Mouse (Mus musculus) CH12.LX (cell line): ENCODE measurements at regions not wholly inside any gene's neighbourhood (a gene's known extent, or its start where the extent isn't known, plus 50 kb on each side); places are given as distances from the start of the nearest gene placed in this dataset.

Experiments used
- DNase-seq: peaks from one replicate; pipeline ENCODE4 v3.0.0-alpha.2; 2013; ENCODE audit errors: extremely low read depth
- H3K27ac ChIP-seq: 2 replicates; pipeline ENCODE4 v1.5.1; 2012; ENCODE audit warnings: low read depth, mild to moderate bottlenecking, control low read depth, moderate library complexity; ENCODE audit not compliant: insufficient read depth
- H3K27me3 ChIP-seq: replicated peaks from 2 replicates; pipeline ENCODE3; 2012; ENCODE audit warnings: inconsistent platforms
- H3K36me3 ChIP-seq, 2 experiments: replicated peaks in 1 of 2; 2 replicates each; pipeline versions ENCODE3 to v1.6.1; 2012; ENCODE audit warnings: inconsistent platforms in 1 of 2, low read length in 1 of 2, mild to moderate bottlenecking in 1 of 2, mixed read lengths in 1 of 2, moderate library complexity in 1 of 2; ENCODE audit not compliant: control insufficient read depth in 1 of 2, insufficient read depth in 1 of 2
- H3K4me1 ChIP-seq, 2 experiments: 2 replicates each; pipeline ENCODE4 v1.6.1; 2012; ENCODE audit warnings: inconsistent platforms in 1 of 2, moderate library complexity in 1 of 2; ENCODE audit not compliant: insufficient read depth in 2 of 2, control insufficient read depth in 1 of 2
- H3K4me2 ChIP-seq: 2 replicates; pipeline ENCODE4 v1.6.1; 2012; ENCODE audit warnings: low read depth, mild to moderate bottlenecking, control low read depth; ENCODE audit not compliant: poor library complexity, insufficient read depth, severe bottlenecking
- H3K4me3 ChIP-seq, 3 experiments: fragments of 150-350 bp in 1 of 3; sonication (generic) in 1 of 3; replicated peaks in 1 of 3; 2 replicates each; pipeline versions ENCODE3 to v1.5.1; 2011 to 2012; ENCODE audit warnings: low read depth in 2 of 3, low read length in 2 of 3, mild to moderate bottlenecking in 2 of 3, moderate library complexity in 2 of 3, control low read depth in 1 of 3, improper control_type of control experiment in 1 of 3, inconsistent platforms in 1 of 3, mixed read lengths in 1 of 3; ENCODE audit not compliant: poor library complexity in 1 of 3
- H3K79me2 ChIP-seq: replicated peaks from 2 replicates; pipeline ENCODE4 v1.6.1; 2012; ENCODE audit warnings: mild to moderate bottlenecking, moderate library complexity; ENCODE audit not compliant: control insufficient read depth, poor library complexity, insufficient read depth, severe bottlenecking; ENCODE audit errors: extremely low read depth
- H3K9ac ChIP-seq: 2 replicates; pipeline ENCODE4 v1.6.1; 2012; ENCODE audit warnings: low read depth, mild to moderate bottlenecking, control low read depth, moderate library complexity; ENCODE audit not compliant: insufficient read depth
- H3K9me3 ChIP-seq: replicated peaks from 2 replicates; pipeline ENCODE3; 2012; ENCODE audit warnings: low read length, inconsistent platforms, mixed read lengths
- CTCF ChIP-seq, 2 experiments: IDR thresholded peaks in 1 of 2; conservative IDR thresholded peaks in 1 of 2; 2 replicates each; pipeline ENCODE4 v1.5.1; 2011 to 2012; ENCODE audit warnings: low read depth in 2 of 2, low read length in 2 of 2, improper control_type of control experiment in 1 of 2, inconsistent platforms in 1 of 2, mild to moderate bottlenecking in 1 of 2, moderate library complexity in 1 of 2
- E2F4 ChIP-seq: IDR thresholded peaks from 2 replicates; pipeline ENCODE4 v1.6.1; 2011; ENCODE audit warnings: low read depth, low read length, improper control_type of control experiment; ENCODE audit not compliant: insufficient replicate concordance
- ELF1 ChIP-seq: IDR thresholded peaks from 2 replicates; pipeline ENCODE4 v1.6.1; 2014; ENCODE audit warnings: low read depth, mild to moderate bottlenecking, inconsistent platforms, low read length, improper control_type of control experiment
- EP300 ChIP-seq: IDR thresholded peaks from 2 replicates; pipeline ENCODE4 v1.6.1; 2011; ENCODE audit warnings: low read length, improper control_type of control experiment
- ETS1 ChIP-seq: conservative IDR thresholded peaks from 2 replicates; pipeline ENCODE4 v1.6.1; 2012; ENCODE audit warnings: low read depth, mild to moderate bottlenecking, inconsistent platforms, low read length, improper control_type of control experiment, moderate library complexity
- JUN ChIP-seq: IDR thresholded peaks from 2 replicates; pipeline ENCODE4 v1.6.1; 2011; ENCODE audit warnings: low read depth, mild to moderate bottlenecking, low read length, improper control_type of control experiment, moderate library complexity; ENCODE audit not compliant: insufficient read depth
- JUND ChIP-seq: conservative IDR thresholded peaks from 2 replicates; pipeline ENCODE4 v1.6.1; 2011; ENCODE audit warnings: low read depth, low read length, improper control_type of control experiment
- KAT2A ChIP-seq: IDR thresholded peaks from 2 replicates; pipeline ENCODE4 v1.6.1; 2012; ENCODE audit warnings: low read length, improper control_type of control experiment, inconsistent platforms; ENCODE audit not compliant: insufficient replicate concordance
- MAFK ChIP-seq: IDR thresholded peaks from 2 replicates; pipeline ENCODE4 v1.6.1; 2011; ENCODE audit warnings: low read length, improper control_type of control experiment; ENCODE audit not compliant: insufficient replicate concordance
- NRF1 ChIP-seq: IDR thresholded peaks from 2 replicates; pipeline ENCODE4 v1.6.1; 2014; ENCODE audit warnings: low read depth, mild to moderate bottlenecking, inconsistent platforms, low read length, improper control_type of control experiment, moderate library complexity
- PAX5 ChIP-seq: IDR thresholded peaks from 2 replicates; pipeline ENCODE4 v1.6.1; 2012; ENCODE audit warnings: low read length, inconsistent platforms, mixed read lengths
- RCOR1 ChIP-seq: conservative IDR thresholded peaks from 2 replicates; pipeline ENCODE4 v1.6.1; 2012; ENCODE audit warnings: low read depth, mild to moderate bottlenecking, inconsistent platforms, low read length, improper control_type of control experiment
- SIN3A ChIP-seq: IDR thresholded peaks from 2 replicates; pipeline ENCODE4 v1.6.1; 2012; ENCODE audit warnings: low read length, improper control_type of control experiment, inconsistent platforms
- UBTF ChIP-seq: IDR thresholded peaks from 2 replicates; pipeline ENCODE4 v1.6.1; 2012; ENCODE audit warnings: low read depth, mild to moderate bottlenecking, inconsistent platforms, low read length, improper control_type of control experiment, moderate library complexity
- USF2 ChIP-seq: conservative IDR thresholded peaks from 2 replicates; pipeline ENCODE4 v1.6.1; 2011; ENCODE audit warnings: low read depth, low read length, improper control_type of control experiment
- ZKSCAN1 ChIP-seq: IDR thresholded peaks from 2 replicates; pipeline ENCODE4 v1.6.1; 2012; ENCODE audit warnings: low read depth, inconsistent platforms, low read length, improper control_type of control experiment, borderline replicate concordance
- ZNF384 ChIP-seq: IDR thresholded peaks from 2 replicates; pipeline ENCODE4 v1.6.1; 2012; ENCODE audit warnings: low read depth, low read length, improper control_type of control experiment, inconsistent platforms
- dilution Hi-C: fragments of 300-500 bp; cut with MboI; formaldehyde crosslinking; loops from 2 replicates; pipeline ENCODE4 v1.14.3; 2020; ENCODE audit warnings: low sequenced_read_pairs; ENCODE audit not compliant: extremely low pct_unique_long_range_greater_than_20kb, extremely low pct_ligation_motif_present
- in situ Hi-C: fragments of 300-500 bp; cut with MboI; formaldehyde crosslinking; loops from 3 replicates; pipeline ENCODE4 v1.14.3; 2019; ENCODE audit warnings: low sequenced_read_pairs, low pct_ligation_motif_present, low pct_unique_long_range_greater_than_20kb, mixed read lengths

DNA sequence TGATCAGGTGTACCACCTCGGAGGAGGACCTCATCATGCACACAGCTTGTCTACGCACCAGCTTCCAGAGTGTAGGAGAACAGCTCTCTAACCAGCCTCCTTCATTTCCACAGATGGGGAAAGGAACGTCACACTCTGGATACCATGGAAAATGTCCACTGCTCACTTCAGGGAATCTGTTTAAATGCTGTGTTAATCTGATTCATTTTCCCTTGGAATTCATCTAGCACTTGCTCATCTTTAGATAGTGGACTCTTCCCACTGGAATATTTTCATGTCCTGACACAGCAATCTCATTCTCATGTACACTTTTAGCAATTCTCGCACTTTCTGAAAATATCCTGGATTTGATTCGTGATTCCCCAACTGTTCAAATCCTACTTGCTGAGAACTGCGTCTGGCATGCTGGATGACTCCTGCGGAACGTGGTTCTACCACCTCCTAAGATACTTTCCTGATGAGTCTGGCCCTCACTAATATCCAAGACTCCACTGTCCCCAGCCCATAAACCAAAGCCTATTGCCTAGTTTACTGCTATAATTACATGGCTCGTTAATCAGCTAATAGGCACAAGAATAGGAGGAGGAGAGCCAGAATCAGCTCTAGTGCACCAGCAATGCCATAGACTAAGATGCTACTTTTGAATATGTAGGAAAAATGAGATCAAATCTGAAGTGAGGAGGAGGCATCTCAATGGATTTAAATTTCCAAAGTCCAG, 56.0 kb upstream of the Bdnf start:
- no peak overlapping the region for H3K27ac ChIP-seq
- no peak overlapping the region for H3K4me3 ChIP-seq
- no peak overlapping the region for H3K4me2 ChIP-seq
- DNase-seq = no peak
- in situ Hi-C loops = no loop called here
- dilution Hi-C loops = no loop called here
- no peak for TF ChIP-seq EP300
- TF ChIP-seq ELF1 = no peak
- TF ChIP-seq JUN = no peak
- no peak for TF ChIP-seq SIN3A
- TF ChIP-seq KAT2A = no peak
- no peak for TF ChIP-seq RCOR1
- no peak for TF ChIP-seq UBTF
- TF ChIP-seq JUND = no peak
- TF ChIP-seq NRF1 = no peak
- no peak for TF ChIP-seq E2F4
- no peaks in the 10 kb centered on the region for H3K9me3 ChIP-seq
- no peaks in the 10 kb centered on the region for H3K36me3 ChIP-seq
- H3K79me2 ChIP-seq = no peaks in the 10 kb centered on the region
- H3K4me1 ChIP-seq = no peaks in the 10 kb centered on the region
- no peak overlapping the region for H3K9ac ChIP-seq
- no peaks in the 10 kb centered on the region for H3K27me3 ChIP-seq

DNA sequence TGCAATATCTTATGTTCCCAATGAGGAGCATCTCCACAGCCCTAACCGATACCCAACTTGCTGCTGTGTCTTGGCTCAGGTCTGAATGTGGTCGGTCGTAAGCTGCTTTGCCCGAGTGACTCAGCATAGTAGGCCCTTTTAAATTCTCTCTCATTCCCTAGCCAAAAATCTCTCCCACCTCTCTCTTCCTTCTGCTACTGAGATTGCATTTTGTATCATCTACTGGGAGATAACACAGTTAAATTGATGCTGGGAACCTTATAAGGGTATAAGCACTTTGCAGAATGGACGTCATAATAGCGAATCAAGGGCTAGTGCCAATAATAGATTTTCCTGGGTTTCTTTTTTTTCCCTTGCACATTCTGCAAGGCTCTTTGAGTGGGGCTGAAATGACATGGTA, 54.8 kb upstream of the Bdnf start:
- dilution Hi-C loops = no loop called here
- DNase-seq = no peak
- no peaks in the 10 kb centered on the region for H3K36me3 ChIP-seq
- TF ChIP-seq ELF1 (no peak), MAFK (no peak), ZKSCAN1 (no peak), ZNF384 (no peak), UBTF (no peak), E2F4 (no peak), USF2 (no peak), CTCF (conservative IDR thresholded peaks at IDR 0.05 in 1 of 2, IDR thresholded peaks at IDR 0.05 in 1 of 2; ENCODE audit: low read depth in 2 of 2, low read length in 2 of 2) (no peak), JUN (no peak), PAX5 (no peak), ETS1 (no peak)
- TF ChIP-seq, all 38 proteins: peak for 0
- no peak overlapping the region for H3K4me2 ChIP-seq
- H3K27me3 ChIP-seq = no peaks in the 10 kb centered on the region
- no peak overlapping the region for H3K27ac ChIP-seq
- no peak overlapping the region for H3K4me3 ChIP-seq
- H3K79me2 ChIP-seq = no peaks in the 10 kb centered on the region
- H3K9me3 ChIP-seq = no peaks in the 10 kb centered on the region
- in situ Hi-C loops = no loop called here
- no peaks in the 10 kb centered on the region for H3K4me1 ChIP-seq
- no peak overlapping the region for H3K9ac ChIP-seq
